Mouse (Mus musculus) spleen, adult 2 months (tissue): ENCODE results near the gene Cep72. TPM values are rescaled to one million over a fixed set of nuclear protein-coding genes. Genes with fewer than 3 reads are reported as not detected.

Experiments
- DNase-seq, 2 experiments: peaks; one replicate each; pipeline versions ENCODE4 v3.0.0 to v3.0.0-alpha.2; 2012 to 2021; ENCODE audit warnings: low spot score in 2 of 2, low read depth in 1 of 2
- H3K27ac ChIP-seq: fragments of 200-500 bp; 2 replicates; pipeline ENCODE4 v1.5.1; 2012; ENCODE audit warnings: low read length, inconsistent platforms; ENCODE audit not compliant: insufficient read depth
- H3K27me3 ChIP-seq: fragments of 200-500 bp; 2 replicates; pipeline ENCODE4 v1.6.1; 2012; ENCODE audit warnings: mild to moderate bottlenecking, moderate library complexity, low read length, inconsistent platforms; ENCODE audit not compliant: control insufficient read depth, insufficient read depth
- H3K36me3 ChIP-seq: fragments of 200-500 bp; 2 replicates; pipeline ENCODE4 v1.6.1; 2012; ENCODE audit warnings: mild to moderate bottlenecking, low read length, inconsistent platforms; ENCODE audit not compliant: control insufficient read depth, insufficient read depth
- H3K4me1 ChIP-seq: fragments of 200-500 bp; 2 replicates; pipeline ENCODE4 v1.6.1; 2011; ENCODE audit warnings: inconsistent platforms; ENCODE audit not compliant: control insufficient read depth, insufficient read depth, insufficient read length
- H3K4me3 ChIP-seq: fragments of 200-500 bp; 2 replicates; pipeline ENCODE4 v1.5.1; 2011; ENCODE audit warnings: mild to moderate bottlenecking, inconsistent platforms; ENCODE audit not compliant: insufficient read depth, insufficient read length; ENCODE audit errors: extremely low read depth
- CTCF ChIP-seq: fragments of 200-500 bp; IDR thresholded peaks from 2 replicates; pipeline ENCODE4 v1.5.1; 2011; ENCODE audit warnings: mild to moderate bottlenecking, inconsistent platforms; ENCODE audit not compliant: insufficient read depth, insufficient read length, insufficient replicate concordance; ENCODE audit errors: extremely low read depth
- POLR2A ChIP-seq: fragments of 200-500 bp; IDR thresholded peaks from 2 replicates; pipeline ENCODE4 v1.6.1; 2011; ENCODE audit warnings: low read depth, low read length, inconsistent platforms
- WGBS: fragments of 180-500 bp; shearing (Covaris S2); methylation state at CpG from one replicate; pipeline ENCODE4 v1.1.7; 2018; 5-methylcytosine and 5-hydroxymethylcytosine counted together
- polyA plus RNA-seq: library from polyadenylated mRNA; depleted of rRNA; stranded (reverse); fragments of >200 nt; gene quantifications from 2 replicates; pipeline ENCODE4 v1.2.3, GENCODE M21; 2012; rRNA removed

Gene Cep72
- 2.4 and 3.7 TPM in 2 replicates for polyA plus RNA-seq

DNA sequence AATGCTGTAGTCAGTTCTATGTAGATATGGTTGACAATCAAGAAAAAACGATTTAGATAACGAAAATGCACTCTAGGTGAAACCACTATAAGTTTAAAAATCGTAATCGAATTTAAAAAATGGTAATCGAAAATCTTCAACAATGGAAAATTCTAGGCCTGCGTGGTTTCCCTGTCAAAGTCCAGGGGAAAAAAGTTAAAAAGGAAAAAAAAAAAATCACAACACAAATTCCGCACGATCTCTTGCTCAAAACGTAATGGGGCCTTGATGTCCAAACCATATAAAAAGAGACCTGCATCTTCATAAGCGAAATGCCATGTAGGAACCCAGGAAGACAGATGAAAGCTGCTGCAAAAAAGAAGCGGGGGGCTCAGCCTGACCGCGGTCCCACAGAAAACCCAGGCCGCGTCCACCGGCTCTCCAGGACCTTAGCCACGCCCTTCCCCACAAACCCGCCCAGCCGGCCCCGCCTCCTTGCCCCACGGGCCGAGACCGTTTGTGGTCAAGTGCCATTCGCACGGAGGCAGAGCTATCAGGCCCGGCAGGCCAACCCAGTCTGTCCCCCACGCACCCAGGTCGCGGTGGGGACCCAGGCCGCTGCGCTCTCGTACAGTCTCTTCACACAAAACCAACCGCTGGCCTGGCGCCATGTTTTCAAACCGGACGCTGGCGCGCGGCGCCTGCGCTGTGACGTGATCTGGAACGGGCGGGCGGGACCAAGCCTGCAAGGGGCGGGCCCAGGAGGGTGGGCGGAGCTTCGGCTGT is at the start of gene Cep72:
TSS of gene Cep72 (minus strand) at position 687 of the 765 bp plus-strand sequence.
- H3K4me1 ChIP-seq, result no peaks in the 10 kb centered on the region; the same call in 1 of the 2 replicates
- peak; percentile 70 to 85 for DNase-seq
- TF ChIP-seq CTCF, result no peak
- peak; percentile 3; the same call in 1 of the 2 replicates for TF ChIP-seq POLR2A
- peak within 1 kb of the TSS; percentile 96 for H3K27ac ChIP-seq
- WGBS, result 3% methylated on average over 48 of the region's 48 CpGs
- peak within 1 kb of the TSS; percentile 100 for H3K4me3 ChIP-seq
- no peaks in the 10 kb centered on the region for H3K27me3 ChIP-seq
- H3K36me3 ChIP-seq, result no peaks in the 10 kb centered on the region

- TF ChIP-seq POLR2A (no peak), CTCF (no peak)
These were observed 45.3 kb upstream of the Cep72 start for GRCm38 (mm10) chr13:74107410-74107809.

DNA sequence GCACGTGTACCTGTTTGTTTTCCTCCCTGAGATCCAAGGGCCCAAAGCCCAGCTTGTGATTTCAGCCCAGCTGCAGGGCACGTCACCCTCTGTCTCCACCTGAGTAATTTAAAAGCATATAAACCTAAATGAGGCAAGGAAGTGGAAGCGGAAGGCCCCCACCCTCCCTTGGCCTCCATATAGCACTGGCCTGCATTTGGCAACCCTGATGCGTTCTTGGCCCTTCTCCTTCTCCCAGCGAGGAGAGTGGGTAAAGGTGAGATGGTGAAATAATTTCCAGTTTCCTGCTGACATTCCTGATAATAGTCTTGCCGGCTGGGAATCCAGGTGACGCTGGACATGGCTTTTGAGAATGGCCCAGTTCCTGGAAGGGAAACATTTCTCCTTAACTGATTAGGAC is 42.3 kb upstream of the Cep72 start:
- WGBS, result 86% methylated on average over 7 of the region's 7 CpGs
- TF ChIP-seq CTCF, result no peak
- no peak for TF ChIP-seq POLR2A
- no peak overlapping the region for H3K27ac ChIP-seq
- no peak for DNase-seq
- H3K27me3 ChIP-seq, result no peaks in the 10 kb centered on the region
- no peak overlapping the region for H3K4me3 ChIP-seq
- no peaks in the 10 kb centered on the region for H3K36me3 ChIP-seq
- H3K4me1 ChIP-seq, result no peaks in the 10 kb centered on the region

More at GRCm38 (mm10) chr13:74107410-74107809, 45.3 kb upstream of the Cep72 start:
- no peaks in the 10 kb centered on the region for H3K27me3 ChIP-seq
- WGBS, result 87% methylated on average over 2 of the region's 2 CpGs
- H3K27ac ChIP-seq, result no peak overlapping the region
- H3K4me3 ChIP-seq, result no peak overlapping the region
- DNase-seq, result no peak
- no peaks in the 10 kb centered on the region for H3K36me3 ChIP-seq
- H3K4me1 ChIP-seq, result no peaks in the 10 kb centered on the region

DNA sequence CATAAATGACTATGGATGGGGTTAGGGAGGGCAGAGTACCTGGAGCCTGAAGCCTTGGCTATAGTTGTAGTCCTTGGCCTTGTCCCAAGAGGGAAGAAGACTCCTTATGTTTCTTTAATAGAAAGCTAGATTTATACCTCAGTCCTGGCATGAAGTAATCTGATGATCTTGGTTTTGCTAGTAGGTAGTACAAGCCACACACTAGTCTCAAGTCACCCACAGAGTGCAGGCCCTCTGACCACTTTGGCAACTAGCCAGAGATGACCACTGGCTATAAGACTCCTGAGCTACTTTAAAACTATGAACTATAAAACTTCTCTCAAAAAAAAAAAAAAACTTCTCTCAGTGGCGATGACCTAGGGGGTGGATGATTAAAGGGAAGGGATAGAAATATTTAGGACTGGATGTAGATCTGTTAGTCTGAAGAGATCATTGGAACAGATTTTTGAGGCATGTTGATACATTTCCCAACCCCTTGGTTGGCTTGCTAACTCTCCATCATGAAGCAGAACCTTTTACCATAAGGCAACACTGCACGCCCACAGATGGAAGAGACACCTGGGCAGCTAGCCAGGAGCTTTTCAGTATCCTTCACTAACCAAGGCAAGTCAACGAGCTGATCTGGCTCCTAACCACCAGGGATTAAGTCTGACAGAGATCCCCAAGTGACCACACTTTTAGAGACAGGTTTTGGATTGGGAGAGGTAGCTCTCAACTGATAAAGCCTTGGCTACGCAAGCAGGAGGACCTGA is 40.9 kb upstream of the Cep72 start:
- no peak for DNase-seq
- no peaks in the 10 kb centered on the region for H3K4me1 ChIP-seq
- H3K36me3 ChIP-seq, result no peaks in the 10 kb centered on the region
- 83% methylated on average over 4 of the region's 4 CpGs for WGBS
- TF ChIP-seq CTCF (no peak), POLR2A (no peak)
- H3K27ac ChIP-seq, result no peak overlapping the region
- no peaks in the 10 kb centered on the region for H3K27me3 ChIP-seq
- H3K4me3 ChIP-seq, result no peak overlapping the region

- TF ChIP-seq CTCF (no peak), POLR2A (no peak)
- H3K27me3 ChIP-seq, result no peaks in the 10 kb centered on the region
- DNase-seq, result no peak
- WGBS, result 76% methylated on average over 8 of the region's 8 CpGs
- no peak overlapping the region for H3K27ac ChIP-seq
- no peaks in the 10 kb centered on the region for H3K4me1 ChIP-seq
- H3K36me3 ChIP-seq, result no peaks in the 10 kb centered on the region
- H3K4me3 ChIP-seq, result no peak overlapping the region
These were observed 40.2 kb upstream of the Cep72 start for GRCm38 (mm10) chr13:74102108-74102830.

DNA sequence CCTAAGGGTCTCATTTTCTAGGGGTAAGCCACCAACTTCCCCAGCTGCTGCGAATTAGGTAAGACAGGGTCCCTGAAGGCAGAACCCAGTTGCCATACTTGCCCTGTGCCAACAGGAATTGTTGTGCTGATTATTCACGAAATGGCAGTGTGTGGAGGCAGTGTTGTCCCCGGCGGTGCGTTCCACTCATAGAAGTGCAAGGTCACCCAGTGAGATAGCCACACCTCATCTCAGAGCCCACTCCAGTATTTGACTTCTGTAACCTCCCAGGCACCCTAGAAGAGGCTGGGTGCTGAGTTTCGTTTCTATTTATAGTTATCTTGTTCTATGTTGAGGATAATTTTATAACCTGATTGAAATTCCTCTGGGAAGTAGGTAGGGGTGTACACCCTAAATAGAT is 36.8 kb upstream of the Cep72 start:
- TF ChIP-seq CTCF (no peak), POLR2A (no peak)
- 78% methylated on average over 6 of the region's 6 CpGs for WGBS
- no peak for DNase-seq
- Histone ChIP-seq H3K36me3 (no peaks in the 10 kb centered on the region), H3K27ac (no peak overlapping the region), H3K4me1 (no peaks in the 10 kb centered on the region), H3K4me3 (no peak overlapping the region), H3K27me3 (no peaks in the 10 kb centered on the region)
